Mouse (Mus musculus) kidney, postnatal 25 days (tissue): Measurements from ENCODE around the gene Ctnna3.
"Not testable (repeated sequence)": the region's sequence is repeated elsewhere in the genome, so short reads cannot be mapped to it uniquely, and the experiment has no call there.

ENCODE experiments used
- DNase-seq, 2 experiments: peaks; one replicate each; pipeline ENCODE4 v3.0.0; 2021; ENCODE audit warnings: mixed read lengths in 2 of 2

The Ctnna3 gene

DNA sequence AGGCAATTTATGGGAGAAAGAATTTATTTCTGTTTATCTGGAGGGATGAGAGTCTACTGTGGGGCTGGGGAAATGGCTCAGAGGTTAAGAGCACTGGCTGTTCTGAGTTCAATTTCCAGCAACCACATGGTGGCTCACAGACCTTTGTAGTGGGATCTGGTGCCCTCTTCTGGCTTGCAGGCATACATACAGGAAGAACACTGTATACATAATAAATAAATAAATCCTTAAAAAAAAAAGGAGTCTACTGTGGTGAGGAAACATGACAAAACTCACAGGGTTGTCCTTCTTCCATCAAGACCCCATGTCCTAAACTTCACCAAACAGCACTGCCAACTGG, 5.5 kb upstream of the Ctnna3 start:
- peak; percentile 56 to 57 for DNase-seq

DNA sequence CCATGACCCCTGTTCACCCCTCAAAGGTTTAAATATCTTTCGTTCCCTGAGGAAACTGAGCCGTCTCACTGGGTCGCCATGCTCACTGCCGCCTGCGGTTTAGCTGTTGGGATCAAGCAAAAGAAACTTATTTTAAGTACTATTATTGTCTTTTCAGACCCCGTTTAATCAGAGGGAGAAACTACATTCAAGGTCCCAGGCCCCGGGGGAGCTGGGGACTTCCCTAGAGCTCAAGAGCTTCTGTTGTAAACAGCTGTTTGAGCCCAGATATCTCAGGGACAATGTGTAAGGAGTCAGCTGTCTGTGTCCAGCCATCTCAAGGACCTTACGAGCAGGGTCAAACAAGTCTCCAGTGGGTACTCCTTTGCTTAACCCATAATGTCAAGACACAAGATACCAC, 2.8 kb upstream of the Ctnna3 start:
- DNase-seq = peak in 1 of 2 experiments; percentile 26

DNA sequence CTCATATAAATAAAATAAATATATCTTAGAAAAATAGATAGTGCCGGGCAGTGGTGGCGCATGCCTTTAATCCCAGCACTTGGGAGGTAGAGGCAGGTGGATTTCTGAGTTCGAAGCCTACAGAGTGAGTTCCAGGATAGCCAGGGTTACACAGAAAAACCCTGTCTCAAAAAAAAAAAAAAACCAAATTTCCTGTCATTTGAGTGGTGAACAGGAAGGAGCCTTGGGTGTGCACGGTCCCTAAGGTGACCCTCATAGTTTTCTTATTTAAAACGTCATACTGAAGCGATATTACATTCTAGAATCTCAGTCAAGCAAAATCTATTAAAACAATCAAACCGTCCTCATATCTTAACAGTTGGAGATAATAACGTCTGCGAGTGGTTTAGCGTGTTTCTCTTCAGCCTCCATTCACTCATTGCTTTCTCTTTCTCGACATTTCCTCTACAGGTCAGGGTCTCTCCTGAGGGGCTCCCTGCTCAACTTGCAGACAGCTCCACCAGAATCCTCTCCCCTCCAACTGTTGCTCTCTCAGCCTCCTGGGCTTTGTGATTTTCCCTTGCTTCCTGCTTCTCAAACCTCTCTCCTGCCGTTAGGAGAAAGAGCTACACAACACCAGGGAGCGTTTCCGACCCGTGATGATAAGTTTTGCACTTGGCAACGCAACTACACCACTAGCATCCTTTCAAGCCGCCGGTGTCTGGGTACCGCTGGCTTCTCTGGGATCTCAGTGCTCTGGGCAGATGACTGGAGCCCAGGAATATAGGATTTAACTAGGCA, 1.5 kb upstream of the Ctnna3 start:
- DNase-seq = peak; percentile 33 to 47

DNA sequence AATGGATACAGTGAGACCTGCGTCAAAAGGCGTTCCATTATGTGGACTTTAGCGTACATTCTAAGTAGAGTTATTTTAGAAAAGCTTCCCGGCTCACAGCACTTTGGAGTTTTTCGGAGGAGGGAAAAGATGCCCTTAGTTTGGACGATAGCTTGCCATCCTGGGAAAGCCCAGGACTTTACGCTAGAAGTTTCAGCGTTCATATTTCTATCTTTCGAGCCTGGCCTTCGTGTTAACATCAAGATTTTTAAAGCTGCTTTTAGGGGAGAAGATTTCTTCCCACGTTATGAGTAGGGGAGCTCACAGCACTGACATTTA, 916 bp upstream of the Ctnna3 start:
- DNase-seq = no peak

DNA sequence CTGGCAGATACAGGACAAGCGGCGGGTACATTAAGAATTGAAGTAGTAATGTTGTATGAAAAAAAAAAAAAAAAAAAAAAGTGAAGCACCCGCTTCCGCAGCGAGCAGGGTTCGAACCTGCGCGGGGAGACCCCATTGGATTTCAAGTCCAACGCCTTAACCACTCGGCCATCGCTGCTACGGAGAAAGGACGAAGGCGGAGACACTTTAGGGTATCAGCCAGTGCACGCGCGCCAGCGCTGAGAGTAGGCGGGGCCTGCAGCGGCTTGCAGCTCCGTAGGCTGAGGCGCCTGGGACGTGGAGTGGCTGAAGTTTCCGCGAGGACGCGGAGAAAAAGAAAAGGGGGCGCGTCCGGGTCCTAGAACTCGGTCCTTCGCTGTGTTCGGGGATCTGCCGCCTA, 518 bp upstream of the Ctnna3 start:
- DNase-seq = peak; percentile 96 to 98

DNA sequence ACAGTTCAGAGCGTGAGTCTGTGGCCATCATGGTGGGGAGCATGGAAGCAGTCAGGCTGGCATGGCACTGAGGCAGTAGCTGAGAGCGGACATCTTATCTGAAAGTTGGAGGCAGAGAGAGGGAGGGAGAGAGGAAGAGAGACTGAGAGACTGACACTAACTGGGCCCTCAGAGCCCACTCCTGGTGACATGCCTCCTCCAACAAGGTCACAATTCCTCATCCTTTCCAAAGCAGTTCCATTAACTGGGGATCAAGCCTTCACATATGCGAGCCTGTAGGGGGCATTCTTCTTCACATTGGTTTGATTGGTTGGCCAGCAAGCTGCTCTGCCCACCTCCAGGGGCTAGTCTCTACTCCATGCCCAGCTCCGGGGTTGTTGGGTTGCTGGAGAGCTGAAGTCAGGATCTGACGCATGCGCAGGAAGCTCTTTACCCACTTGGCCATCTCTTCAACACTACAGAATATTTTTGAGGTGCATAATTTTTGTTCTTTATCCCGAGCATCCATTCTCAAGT, 1.4 kb downstream of the Ctnna3 start:
- no peak for DNase-seq

DNA sequence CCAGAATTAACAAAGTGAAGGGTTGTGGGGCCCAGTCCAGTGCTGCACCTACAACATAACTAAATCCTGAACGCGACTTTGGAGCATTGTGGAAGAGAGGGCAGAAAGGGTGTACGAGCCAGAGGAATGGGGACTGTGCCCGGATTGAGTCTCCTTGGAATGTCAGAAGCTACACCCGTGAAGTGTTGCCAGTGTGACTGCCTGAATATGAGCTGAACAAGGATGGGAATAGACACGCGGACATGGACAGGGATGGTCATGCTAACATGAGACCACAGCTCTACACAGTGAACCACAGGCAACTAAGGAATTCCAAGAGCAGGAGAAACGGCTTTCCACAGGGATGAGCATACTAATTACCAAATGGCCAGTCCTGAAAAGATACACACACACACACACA, 2.2 kb downstream of the Ctnna3 start:
- no peak for DNase-seq

DNA sequence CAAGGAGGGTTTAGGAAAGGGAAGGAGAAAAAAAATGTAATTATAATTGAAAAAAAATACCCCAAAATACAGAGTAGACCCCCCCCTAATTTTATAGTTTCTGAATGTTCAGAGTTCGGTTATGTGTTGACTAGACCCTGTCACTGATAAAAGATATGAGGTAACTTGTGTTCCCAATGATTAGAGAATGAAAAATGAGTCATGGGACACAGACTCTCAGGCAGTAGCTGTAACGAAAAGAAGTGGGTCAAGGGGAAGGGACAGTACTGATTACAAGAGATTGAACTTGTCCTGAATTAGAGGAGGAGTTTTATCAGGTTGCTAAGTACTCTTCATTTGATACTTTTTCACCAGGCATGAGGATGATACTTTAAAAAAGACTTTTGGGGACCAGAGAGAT, 3.0 kb downstream of the Ctnna3 start:
- no peak for DNase-seq

DNA sequence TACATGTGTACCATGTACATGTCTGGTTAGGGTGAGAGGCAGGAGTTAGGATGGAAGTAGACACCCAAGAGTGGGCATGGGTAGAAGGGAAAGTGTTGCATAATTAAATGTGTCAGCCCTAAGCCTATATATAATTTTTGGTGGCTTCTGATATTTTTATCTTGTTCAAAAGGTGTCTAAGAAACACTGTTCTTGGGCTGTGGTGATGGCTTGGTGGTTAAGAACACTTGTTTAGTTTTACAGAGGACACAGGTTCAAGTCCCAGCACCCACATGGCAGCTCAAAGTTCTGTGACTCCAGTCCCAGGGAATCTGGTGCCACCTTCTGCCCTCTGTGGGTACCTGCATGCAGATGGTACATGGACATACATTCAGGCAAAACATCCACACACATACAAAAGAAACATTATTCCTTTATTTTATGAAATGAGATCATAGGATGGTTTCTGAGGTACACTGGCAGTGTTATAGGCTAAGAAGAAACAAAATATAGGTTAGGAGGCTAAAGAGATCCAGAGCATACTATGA, 8.9 kb downstream of the Ctnna3 start:
- no peak for DNase-seq

DNA sequence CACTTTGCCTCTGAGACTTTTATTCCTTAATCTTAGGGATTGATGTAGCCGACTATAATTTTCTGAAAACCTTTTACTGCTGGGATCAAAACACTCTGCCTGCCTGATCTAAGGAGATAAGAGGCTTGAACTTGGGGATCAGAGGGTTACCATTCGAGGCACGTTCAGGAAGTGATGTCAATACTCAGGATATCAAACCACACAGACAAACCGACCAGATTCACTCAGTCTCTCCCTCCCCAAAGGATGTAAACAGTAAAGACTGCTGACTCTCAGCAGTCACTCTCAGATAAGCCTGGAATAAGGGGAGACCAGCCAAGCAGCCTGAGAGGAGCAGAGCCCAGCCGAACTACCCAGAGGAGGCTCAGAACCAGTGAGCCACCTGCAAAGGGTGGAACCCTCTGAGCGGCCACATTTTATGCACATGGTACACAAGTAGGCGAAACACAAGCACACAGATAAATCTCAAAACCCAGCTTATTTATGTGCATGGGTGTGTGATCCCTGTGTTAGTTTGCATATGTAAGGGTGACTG, 9.9 kb downstream of the Ctnna3 start:
- no peak for DNase-seq

DNA sequence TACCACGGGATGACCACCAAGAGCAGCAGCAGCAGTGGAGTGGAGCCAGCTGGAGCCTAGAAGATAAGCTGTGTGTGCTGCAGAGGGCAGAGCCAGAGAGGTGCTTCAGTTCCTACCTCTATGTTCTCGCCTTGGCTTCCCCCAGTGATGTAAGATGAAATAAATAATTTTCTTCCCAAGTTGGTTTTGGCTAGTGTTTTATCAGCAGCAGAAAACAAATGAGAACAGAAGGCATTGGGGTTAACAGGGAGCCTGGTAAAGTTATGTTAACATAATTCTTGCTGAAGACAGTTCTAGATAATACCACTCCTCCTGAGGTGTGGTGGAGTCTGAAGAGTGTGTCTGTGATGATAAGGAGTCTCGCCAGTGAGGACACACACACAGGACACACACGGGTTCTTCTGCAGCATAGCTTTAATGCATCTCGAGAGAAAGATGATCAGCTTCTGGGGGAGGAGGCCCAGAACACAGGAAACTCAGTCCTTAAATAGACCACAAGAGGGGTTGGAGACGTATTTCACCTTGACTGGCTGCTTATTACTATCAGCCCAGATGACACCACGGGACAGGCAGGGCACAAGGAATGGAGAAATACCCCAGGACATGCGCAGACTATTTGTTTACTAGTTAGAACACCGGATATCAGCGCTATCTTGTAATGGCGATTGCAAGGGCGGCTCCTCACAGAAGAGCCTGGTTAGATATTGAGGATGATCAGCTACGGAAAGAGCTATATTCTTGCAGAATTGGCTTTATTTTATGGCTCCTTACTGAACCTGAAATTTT, 14.9 kb downstream of the Ctnna3 start:
- not testable (repeated sequence) for DNase-seq

DNA sequence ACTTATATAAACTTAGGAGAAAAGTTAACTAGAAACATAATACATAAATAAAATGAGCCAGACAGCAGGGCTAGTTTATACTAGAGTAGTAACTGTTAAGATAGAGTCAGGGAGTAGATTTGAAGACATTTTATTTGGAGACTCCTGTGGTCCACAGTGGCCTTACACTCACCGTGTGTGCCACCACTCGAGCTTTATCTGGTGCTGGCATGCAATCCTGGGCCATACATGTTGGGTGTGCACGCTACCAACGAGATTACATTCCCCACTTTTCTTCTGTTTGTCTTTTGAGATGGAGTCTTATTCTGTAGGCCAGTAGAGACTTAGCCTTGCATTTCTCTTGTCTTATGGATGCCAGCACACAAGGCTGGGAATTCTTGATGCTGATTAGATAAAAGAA, 24.0 kb downstream of the Ctnna3 start:
- DNase-seq = no peak

DNA sequence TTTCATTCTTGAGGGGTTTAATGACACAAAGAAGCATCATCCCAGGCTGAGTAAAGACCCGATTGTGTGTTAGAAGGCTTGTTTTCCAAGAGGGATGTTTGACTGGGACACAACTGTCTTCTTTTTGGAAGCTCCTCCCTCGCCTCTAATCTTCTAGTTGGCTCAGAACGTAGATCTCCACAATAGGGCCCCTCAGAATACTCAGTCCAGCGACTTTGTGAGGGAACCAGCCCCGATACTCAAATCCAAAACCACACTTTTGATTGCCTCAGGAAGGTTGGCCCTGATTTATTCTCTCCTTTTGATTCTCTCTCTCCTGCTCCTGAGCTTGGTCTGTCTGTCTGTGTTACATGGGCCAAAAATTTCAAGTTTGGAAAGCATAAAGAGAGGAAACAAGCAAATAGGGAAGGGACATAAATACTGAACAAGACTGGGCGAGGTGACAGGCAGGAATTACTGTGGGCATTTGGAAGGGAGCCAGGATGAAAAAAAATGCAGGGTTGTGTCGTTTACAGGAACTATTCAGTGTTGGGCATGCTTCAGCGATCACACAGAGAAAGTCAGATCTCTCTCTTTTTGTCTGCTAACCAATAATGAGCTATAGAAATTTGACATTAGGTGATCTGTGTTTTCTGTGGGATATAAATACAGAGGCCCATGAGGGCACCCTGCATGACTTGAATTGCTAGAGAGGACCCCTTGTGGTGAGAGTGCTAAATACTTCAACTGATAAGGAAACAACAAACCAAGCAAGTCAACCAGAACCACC, 25.4 kb downstream of the Ctnna3 start:
- DNase-seq = peak; percentile 38 to 56

DNA sequence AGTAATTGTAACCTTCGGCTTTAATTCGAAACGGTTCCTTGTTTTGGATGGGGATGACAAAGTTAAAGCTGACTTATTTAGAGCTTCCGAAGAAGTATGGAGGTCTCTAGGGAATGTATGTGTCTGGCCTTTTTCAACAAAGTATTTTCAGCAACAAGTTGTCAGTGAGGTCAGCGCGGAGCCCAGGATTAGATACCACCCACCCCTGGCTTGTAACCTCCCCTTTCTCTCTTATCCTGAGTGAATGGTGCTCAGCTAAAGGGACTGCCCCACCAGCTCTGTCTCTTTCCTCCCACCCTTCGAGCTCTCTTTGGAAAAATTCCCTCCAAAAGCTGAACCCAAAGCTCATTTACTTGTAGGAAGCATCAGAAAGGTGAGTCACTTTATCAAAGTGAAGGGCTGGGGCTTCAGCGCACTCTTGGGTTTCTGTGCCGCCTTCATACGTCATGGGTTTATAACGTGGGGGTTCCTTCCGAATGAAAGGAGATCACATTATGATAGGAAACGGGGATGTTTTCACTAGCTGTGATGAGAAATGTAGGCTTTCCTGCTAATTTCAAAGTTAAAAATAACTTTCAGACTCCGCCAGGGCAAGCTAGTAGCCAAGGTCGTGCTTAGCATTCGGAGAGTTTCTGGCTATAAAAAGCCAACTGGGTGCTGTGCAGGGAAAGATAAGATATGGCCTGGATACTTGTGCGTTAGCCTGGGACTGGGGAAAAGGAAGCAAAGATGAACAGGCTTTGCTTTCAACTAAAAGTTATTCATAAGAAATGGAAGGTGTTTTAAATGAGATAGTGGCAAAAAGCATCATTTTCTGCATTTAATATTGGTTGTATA, 27.6 kb downstream of the Ctnna3 start:
- no peak for DNase-seq

DNA sequence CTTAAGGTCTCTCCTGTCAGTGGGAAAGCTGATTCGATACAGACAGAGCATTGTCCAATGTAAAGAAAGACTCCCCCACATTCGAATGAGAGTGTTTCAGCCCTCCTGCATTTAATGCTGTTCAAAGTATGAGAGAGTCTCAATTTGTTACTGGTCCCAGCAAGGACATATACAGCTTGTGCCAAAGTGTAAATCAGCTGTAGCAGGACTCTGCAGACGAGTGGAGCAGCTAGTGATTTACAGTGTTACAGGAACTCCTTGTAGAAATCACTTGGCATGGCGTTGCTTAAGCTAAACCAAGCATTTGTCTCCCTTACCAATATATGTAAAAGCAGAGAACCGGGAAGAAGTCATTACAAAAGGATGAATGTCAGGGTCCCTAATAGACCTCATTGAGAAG, 31.0 kb downstream of the Ctnna3 start:
- DNase-seq = no peak

DNA sequence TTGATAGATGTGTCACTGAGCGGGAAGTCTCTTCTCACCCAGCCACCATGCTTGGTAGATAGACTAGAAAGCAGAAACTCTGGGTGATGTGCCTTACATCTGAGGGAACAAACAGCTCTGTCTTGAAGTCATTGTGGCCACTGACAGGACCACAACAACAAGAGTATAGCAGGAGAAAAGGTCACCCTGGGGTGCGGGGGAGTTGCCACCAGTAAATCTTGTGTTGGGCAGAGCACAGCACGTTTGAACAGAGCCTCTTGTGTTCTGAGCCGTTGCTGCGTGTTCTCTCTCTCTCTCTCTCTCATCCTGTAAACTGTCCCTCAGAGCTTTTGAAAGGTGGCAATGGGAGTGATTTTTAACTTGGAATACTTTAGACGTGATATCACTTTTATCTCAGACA, 42.6 kb downstream of the Ctnna3 start:
- DNase-seq = no peak

DNA sequence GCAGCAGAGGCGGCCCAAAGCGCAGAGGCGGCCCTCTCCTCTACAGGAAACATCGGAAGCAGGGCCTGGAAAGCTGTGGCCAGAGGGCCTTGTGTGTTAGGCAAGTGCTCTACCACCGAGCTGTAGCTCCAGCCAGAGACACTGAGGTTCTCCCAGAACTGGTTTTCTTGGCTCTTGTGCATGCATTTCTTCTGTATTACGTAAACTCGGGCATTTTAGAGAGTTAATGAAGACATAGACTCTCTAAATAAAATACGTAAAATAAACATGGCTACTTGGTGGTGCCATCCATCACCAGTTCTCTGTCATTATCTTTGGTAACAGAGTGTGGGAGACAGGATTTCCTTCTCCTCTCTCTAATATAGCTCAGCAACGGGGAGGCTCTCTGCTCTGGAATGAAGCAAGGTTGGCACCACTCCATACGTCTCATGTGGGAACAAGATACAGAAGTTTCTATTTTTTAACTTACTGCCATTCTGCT, 46.3 kb downstream of the Ctnna3 start:
- DNase-seq = peak; percentile 52 to 59

DNA sequence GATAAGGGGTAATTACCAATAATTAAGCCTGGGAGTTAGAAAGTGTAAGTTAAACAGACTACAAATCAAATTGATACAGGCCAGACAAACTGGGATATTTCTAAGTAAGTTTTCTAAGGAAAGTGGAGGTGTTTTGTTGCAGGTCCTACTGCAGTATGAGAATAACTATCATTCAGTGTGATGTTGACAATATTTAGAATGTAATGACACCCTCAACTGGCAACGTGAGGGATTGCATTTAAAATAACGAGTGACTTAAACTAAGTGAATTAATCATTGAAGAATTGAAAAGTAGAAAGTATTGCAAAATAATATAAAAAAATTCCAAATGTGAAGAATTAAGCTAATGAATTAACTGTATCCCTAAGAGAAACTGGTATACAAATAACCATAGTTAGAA, 49.0 kb downstream of the Ctnna3 start:
- no peak for DNase-seq

DNA sequence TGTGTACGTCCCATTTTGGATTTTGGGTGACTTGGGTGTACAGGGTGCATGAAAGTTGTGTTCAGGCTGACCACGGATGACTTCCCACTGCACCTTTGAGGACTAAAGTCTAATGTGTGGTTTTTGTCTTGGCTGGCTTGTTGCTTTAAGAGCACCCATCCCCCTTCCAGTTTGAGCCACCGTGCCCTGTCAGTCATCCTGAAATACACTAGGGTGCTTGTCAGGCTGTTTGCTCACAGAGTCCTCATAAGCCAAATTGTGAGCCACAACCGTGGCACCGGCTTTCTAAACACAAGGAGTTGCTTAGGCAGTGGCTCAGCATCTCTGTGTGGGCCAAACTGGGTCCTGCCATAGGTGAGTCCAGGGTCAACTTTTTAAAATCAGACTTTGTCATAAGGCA, 50.2 kb downstream of the Ctnna3 start:
- DNase-seq = no peak

DNA sequence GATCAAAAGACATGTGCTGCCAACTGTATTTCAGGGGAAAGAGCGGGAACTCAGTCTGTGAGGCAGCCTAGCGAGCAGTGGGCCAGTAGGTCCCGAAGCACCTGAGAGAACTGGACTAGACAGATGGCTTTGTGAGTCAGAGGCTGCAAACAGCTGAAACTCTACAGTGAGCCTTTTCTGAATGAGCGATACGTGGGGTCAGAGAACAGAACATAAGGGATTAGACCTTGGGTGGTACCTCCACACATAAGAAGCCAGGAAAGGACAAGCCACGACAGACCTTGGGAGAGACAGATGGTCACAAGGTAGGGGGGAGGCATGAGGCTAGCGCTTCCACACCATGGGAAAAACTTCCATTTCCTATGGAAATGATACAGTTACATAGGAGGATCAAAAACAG, 58.4 kb downstream of the Ctnna3 start:
- no peak for DNase-seq

DNA sequence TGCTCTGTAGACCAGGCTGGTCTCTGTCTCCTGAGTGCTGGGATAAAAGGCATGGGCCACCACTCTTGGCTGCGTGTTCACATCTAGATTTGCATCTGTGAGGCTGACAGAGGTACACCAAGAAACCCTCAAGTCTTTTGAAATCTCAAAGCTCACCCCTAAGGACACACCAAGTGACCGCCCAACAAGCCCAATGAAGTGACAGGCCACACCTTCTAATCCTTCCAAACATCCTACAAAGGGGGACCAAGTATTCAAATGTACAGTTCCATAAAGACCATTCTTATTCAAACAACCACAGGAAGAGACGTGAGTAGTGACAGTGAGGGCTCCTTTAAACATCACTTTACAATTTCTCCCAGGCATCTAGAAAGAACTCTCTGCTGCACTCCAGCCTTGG, 94.1 kb downstream of the Ctnna3 start:
- no peak for DNase-seq

DNA sequence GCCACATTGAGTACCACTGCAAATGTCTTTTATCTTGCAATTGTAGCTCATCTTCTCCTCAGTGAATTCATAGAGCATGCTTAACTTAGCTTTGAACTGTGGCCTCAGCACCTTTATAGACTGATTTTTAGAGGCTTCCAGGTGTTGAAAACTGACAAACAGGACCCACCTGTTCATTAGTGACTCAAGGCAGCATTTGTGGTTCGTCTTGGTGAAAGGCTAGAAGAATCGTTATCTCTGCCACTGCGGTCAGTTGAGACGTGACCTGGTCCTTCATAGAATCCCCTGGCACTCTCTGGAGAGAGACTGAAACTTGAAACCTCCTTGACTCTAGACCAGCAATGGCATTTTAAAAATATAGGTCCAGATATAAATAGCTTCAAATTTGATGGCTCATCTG, 96.1 kb downstream of the Ctnna3 start:
- no peak for DNase-seq
